Mouse (Mus musculus) neural tube, embryonic 15.5 days (tissue): ENCODE data around the gene Gpr39. TPM values are rescaled to one million over a fixed set of nuclear protein-coding genes. Genes with fewer than 3 reads are reported as not detected.

ENCODE experiments used
- ATAC-seq: fragments of 200-750 bp; cut with Nextera tagmentation; 2 replicates; pipeline ENCODE4 v1.8.0; 2017; ENCODE audit warnings: mild to moderate bottlenecking, moderate TSS enrichment, moderate library complexity; ENCODE audit not compliant: low FRiP score
- H3K27ac ChIP-seq: fragments of 300-500 bp; sonication (generic); replicated peaks from 2 replicates; pipeline ENCODE4 v1.5.1; 2015; ENCODE audit warnings: mild to moderate bottlenecking, inconsistent platforms
- H3K27me3 ChIP-seq: fragments of 300-500 bp; sonication (generic); replicated peaks from 2 replicates; pipeline ENCODE4 v1.6.1; 2015; ENCODE audit warnings: inconsistent platforms
- H3K36me3 ChIP-seq: fragments of 300-500 bp; sonication (generic); 2 replicates; pipeline ENCODE4 v1.6.1; 2015; ENCODE audit warnings: inconsistent platforms
- H3K4me1 ChIP-seq: fragments of 300-500 bp; sonication (generic); 2 replicates; pipeline ENCODE4 v1.6.1; 2015; ENCODE audit warnings: inconsistent platforms
- H3K4me2 ChIP-seq: fragments of 300-500 bp; sonication (generic); 2 replicates; pipeline ENCODE4 v1.6.1; 2015; ENCODE audit warnings: inconsistent platforms, mild to moderate bottlenecking, moderate library complexity
- H3K4me3 ChIP-seq: fragments of 300-500 bp; sonication (generic); replicated peaks from 2 replicates; pipeline ENCODE4 v1.5.1; 2015; ENCODE audit warnings: mild to moderate bottlenecking, inconsistent platforms
- H3K9ac ChIP-seq: fragments of 300-500 bp; sonication (generic); replicated peaks from 2 replicates; pipeline ENCODE4 v1.6.1; 2015; ENCODE audit warnings: mild to moderate bottlenecking, inconsistent platforms
- H3K9me3 ChIP-seq: fragments of 300-500 bp; sonication (generic); replicated peaks from 2 replicates; pipeline ENCODE4 v1.6.1; 2016; ENCODE audit warnings: inconsistent platforms
- WGBS: fragments of 180-500 bp; shearing (Covaris S2); methylation state at CpG from one replicate; pipeline ENCODE4 v1.1.7; 2015; ENCODE audit warnings: mixed read lengths; 5-methylcytosine and 5-hydroxymethylcytosine counted together
- polyA plus RNA-seq: library from polyadenylated mRNA; unstranded; fragments of >200 nt; fragmentation: Nextera tagmentation; extraction: Ambion mirVana; gene quantifications from 2 replicates; pipeline ENCODE4 v1.2.1, GENCODE M21; 2015

Gpr39 gene
- polyA plus RNA-seq, 1 experiment from 2014 or later, result 0.10 TPM

- H3K4me2 ChIP-seq, result no peak overlapping the region
- H3K4me3 ChIP-seq, result no peak overlapping the region
- H3K36me3 ChIP-seq, result no peaks in the 10 kb centered on the region
- ATAC-seq, result 0 out of 2 replicates have a peak, but pooled peaks have one; percentile 21
- no peak overlapping the region for H3K27ac ChIP-seq
- 70% methylated on average over 6 of the region's 6 CpGs for WGBS
- no peaks in the 10 kb centered on the region for H3K27me3 ChIP-seq
- H3K9me3 ChIP-seq, result no peaks in the 10 kb centered on the region
- H3K9ac ChIP-seq, result no peak overlapping the region
- peaks cover 11% of the 10 kb centered on the region for H3K4me1 ChIP-seq
Observed at GRCm38 (mm10) chr1:125730537-125730880, 53.7 kb downstream of the Gpr39 start.

GRCm38 (mm10) chr1:125731854-125732253, 55.1 kb downstream of the Gpr39 start:
- ATAC-seq, result no peak
- WGBS, result 43% methylated on average over 4 of the region's 4 CpGs
- peaks cover 11% of the 10 kb centered on the region for H3K4me1 ChIP-seq

GRCm38 (mm10) chr1:125744766-125745165, 68.0 kb downstream of the Gpr39 start:
- Histone ChIP-seq H3K27ac (no peak overlapping the region), H3K4me3 (no peak overlapping the region), H3K9me3 (no peaks in the 10 kb centered on the region), H3K9ac (no peak overlapping the region), H3K4me2 (no peak overlapping the region), H3K27me3 (no peaks in the 10 kb centered on the region), H3K4me1 (no peaks in the 10 kb centered on the region), H3K36me3 (no peaks in the 10 kb centered on the region)
- ATAC-seq, result no peak
- WGBS, result 88% methylated on average over 4 of the region's 4 CpGs

More at GRCm38 (mm10) chr1:125731854-125732253, 55.1 kb downstream of the Gpr39 start:
- no peak overlapping the region for H3K9ac ChIP-seq
- H3K27me3 ChIP-seq, result no peaks in the 10 kb centered on the region
- no peak overlapping the region for H3K27ac ChIP-seq
- no peaks in the 10 kb centered on the region for H3K36me3 ChIP-seq
- H3K4me2 ChIP-seq, result no peak overlapping the region
- no peak overlapping the region for H3K4me3 ChIP-seq
- H3K9me3 ChIP-seq, result no peaks in the 10 kb centered on the region

GRCm38 (mm10) chr1:125755335-125755996, 78.7 kb downstream of the Gpr39 start:
- H3K27me3 ChIP-seq, result no peaks in the 10 kb centered on the region
- H3K9me3 ChIP-seq, result no peaks in the 10 kb centered on the region
- no peak overlapping the region for H3K4me3 ChIP-seq
- 91% methylated on average over 4 of the region's 4 CpGs for WGBS
- no peak overlapping the region for H3K9ac ChIP-seq
- no peak overlapping the region for H3K4me2 ChIP-seq
- no peak overlapping the region for H3K27ac ChIP-seq
- ATAC-seq, result no peak
- peaks cover 6% of the 10 kb centered on the region for H3K4me1 ChIP-seq
- no peaks in the 10 kb centered on the region for H3K36me3 ChIP-seq

- H3K4me2 ChIP-seq, result no peak overlapping the region
- peaks cover 9% of the 10 kb centered on the region for H3K4me1 ChIP-seq
- H3K27me3 ChIP-seq, result no peaks in the 10 kb centered on the region
- 0 out of 2 replicates have a peak, but pooled peaks have one; percentile 55 for ATAC-seq
- H3K9me3 ChIP-seq, result no peaks in the 10 kb centered on the region; the same call in 1 of the 2 replicates
- no peak overlapping the region for H3K9ac ChIP-seq
- H3K4me3 ChIP-seq, result no peak overlapping the region
- WGBS, result 65% methylated on average over 15 of the region's 15 CpGs
- H3K36me3 ChIP-seq, result no peaks in the 10 kb centered on the region
- H3K27ac ChIP-seq, result no peak overlapping the region
Observed at GRCm38 (mm10) chr1:125759972-125760695, 83.3 kb downstream of the Gpr39 start.

GRCm38 (mm10) chr1:125760696-125761025, 83.9 kb downstream of the Gpr39 start:
- peak; percentile 50; the same call in 1 of the 2 replicates for ATAC-seq
- H3K27ac ChIP-seq, result no peak overlapping the region
- no peak overlapping the region for H3K9ac ChIP-seq
- peaks cover 9% of the 10 kb centered on the region for H3K4me1 ChIP-seq
- H3K36me3 ChIP-seq, result no peaks in the 10 kb centered on the region
- no peak overlapping the region for H3K4me2 ChIP-seq
- no peaks in the 10 kb centered on the region for H3K27me3 ChIP-seq
- H3K4me3 ChIP-seq, result no peak overlapping the region
- 73% methylated on average over 5 of the region's 5 CpGs for WGBS
- no peaks in the 10 kb centered on the region; the same call in 1 of the 2 replicates for H3K9me3 ChIP-seq

- ATAC-seq, result no peak
- 41% methylated on average over 1 of the region's 1 CpGs for WGBS
- H3K4me2 ChIP-seq, result no peak overlapping the region
- no peaks in the 10 kb centered on the region for H3K27me3 ChIP-seq
- no peak overlapping the region for H3K9ac ChIP-seq
- peaks cover 9% of the 10 kb centered on the region for H3K4me1 ChIP-seq
- no peak overlapping the region for H3K27ac ChIP-seq
- no peak overlapping the region for H3K4me3 ChIP-seq
- no peaks in the 10 kb centered on the region for H3K36me3 ChIP-seq
- H3K9me3 ChIP-seq, result no peaks in the 10 kb centered on the region; the same call in 1 of the 2 replicates
Observed at GRCm38 (mm10) chr1:125762076-125762475, 85.3 kb downstream of the Gpr39 start.

GRCm38 (mm10) chr1:125789804-125790203, 113.0 kb downstream of the Gpr39 start:
- Histone ChIP-seq H3K4me3 (no peak overlapping the region), H3K27me3 (0 out of 2 replicates have a peak, but pooled peaks cover 5% of the 10 kb centered on the region), H3K4me1 (no peaks in the 10 kb centered on the region; the same call in 1 of the 2 replicates), H3K9ac (no peak overlapping the region), H3K36me3 (no peaks in the 10 kb centered on the region), H3K9me3 (no peaks in the 10 kb centered on the region), H3K27ac (no peak overlapping the region), H3K4me2 (no peak overlapping the region)
- WGBS, result 18% methylated on average over 4 of the region's 4 CpGs
- no peak for ATAC-seq

- Histone ChIP-seq H3K4me1 (no peaks in the 10 kb centered on the region), H3K4me3 (no peak overlapping the region), H3K36me3 (no peaks in the 10 kb centered on the region), H3K9ac (no peak overlapping the region), H3K27ac (no peak overlapping the region), H3K4me2 (no peak overlapping the region), H3K9me3 (0 out of 2 replicates have a peak, but pooled peaks cover 7% of the 10 kb centered on the region), H3K27me3 (no peaks in the 10 kb centered on the region)
- no peak for ATAC-seq
- 94% methylated on average over 5 of the region's 5 CpGs for WGBS
Observed at GRCm38 (mm10) chr1:125800506-125800905, 123.7 kb downstream of the Gpr39 start.

- Histone ChIP-seq H3K4me1 (peaks cover 6% of the 10 kb centered on the region; the same call in 1 of the 2 replicates), H3K4me3 (no peak overlapping the region), H3K27me3 (no peaks in the 10 kb centered on the region), H3K9me3 (no peaks in the 10 kb centered on the region), H3K4me2 (no peak overlapping the region), H3K27ac (no peak overlapping the region), H3K9ac (no peak overlapping the region), H3K36me3 (no peaks in the 10 kb centered on the region)
- 40% methylated on average over 2 of the region's 2 CpGs for WGBS
- ATAC-seq, result peak; percentile 55; the same call in 1 of the 2 replicates
Observed at GRCm38 (mm10) chr1:125808426-125808825, 131.6 kb downstream of the Gpr39 start.

- Histone ChIP-seq H3K4me2 (no peak overlapping the region; the same call in 1 of the 2 replicates), H3K4me3 (no peak overlapping the region), H3K27ac (no peak overlapping the region), H3K27me3 (no peaks in the 10 kb centered on the region), H3K36me3 (no peaks in the 10 kb centered on the region), H3K9ac (no peak overlapping the region), H3K4me1 (peaks cover 9% of the 10 kb centered on the region), H3K9me3 (no peaks in the 10 kb centered on the region)
- no peak for ATAC-seq
- 35% methylated on average over 9 of the region's 9 CpGs for WGBS
Observed at GRCm38 (mm10) chr1:125813141-125813782, 136.5 kb downstream of the Gpr39 start.
